Mouse (Mus musculus) subcutaneous adipose tissue, adult 2 months (tissue): ENCODE measurements around the gene F10. TPM values are rescaled to one million over a fixed set of nuclear protein-coding genes. Genes with fewer than 3 reads are reported as not detected.

ENCODE experiments used
- polyA plus RNA-seq: library from polyadenylated mRNA; depleted of rRNA; stranded (reverse); fragments of >200 nt; gene quantifications from 2 replicates; pipeline ENCODE4 v1.2.3, GENCODE M21; 2012; ENCODE audit warnings: low replicate concordance; rRNA removed

Gene F10
- polyA plus RNA-seq = 0.73 and 2.3 TPM in 2 replicates

DNA sequence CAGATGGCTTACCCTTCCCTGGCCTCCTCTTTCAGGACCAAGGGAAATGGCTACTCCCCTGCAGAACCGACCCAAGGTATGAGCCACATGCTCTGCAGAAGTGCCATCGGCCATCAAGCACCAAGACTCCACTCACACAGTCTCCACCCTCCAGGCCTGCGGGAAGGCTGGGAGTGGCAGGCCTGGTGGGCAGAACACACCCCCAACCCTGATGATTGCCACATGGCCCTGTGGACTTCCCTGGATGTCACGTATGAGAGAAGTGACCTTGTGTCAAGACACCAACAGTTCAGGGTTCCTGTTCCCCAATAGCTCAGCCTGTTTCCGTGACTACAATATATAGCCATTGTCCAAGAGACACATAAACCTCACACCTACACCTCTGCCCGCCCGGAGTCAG, at the start of gene F10:
Gene F10 (plus strand): TSS at position 294 of the 400 bp plus-strand sequence.

DNA sequence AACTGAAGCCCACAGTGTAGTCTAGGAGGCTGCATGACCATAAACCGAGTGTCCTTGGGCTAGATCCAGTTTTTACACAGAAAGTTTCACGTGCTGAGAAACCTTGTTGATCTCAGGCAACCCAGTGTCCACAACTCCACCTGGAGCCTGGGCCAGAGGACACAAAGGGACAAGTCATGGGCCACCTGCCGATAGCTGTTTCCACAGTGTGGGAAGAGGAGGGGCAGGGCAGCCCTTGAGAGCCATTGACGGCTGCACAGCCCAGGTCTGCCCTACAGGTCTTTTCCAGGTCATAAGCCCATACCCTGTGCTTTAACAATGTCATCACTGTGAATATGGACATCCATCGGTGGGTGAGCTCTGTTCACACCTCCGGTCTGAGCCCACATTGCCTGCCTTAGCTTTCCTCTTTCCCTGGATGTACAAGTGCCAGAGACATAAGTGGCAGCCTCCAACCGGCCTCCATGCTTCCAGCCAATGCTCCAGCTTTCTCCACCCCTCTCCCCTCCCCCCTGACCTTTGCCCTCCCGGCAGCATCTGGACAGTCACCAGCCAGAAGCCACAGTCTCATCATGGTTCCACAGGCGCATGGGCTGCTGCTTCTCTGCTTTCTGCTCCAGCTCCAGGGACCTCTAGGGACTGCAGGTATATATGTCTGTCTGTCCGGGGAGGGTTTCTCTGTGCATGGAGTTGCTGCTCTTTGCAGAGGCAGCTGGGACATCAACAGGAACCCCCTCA, 11.5 kb upstream of the F10 start, which contains the start of gene F7:
Gene F7 (plus strand): TSS at position 548 of the 738 bp plus-strand sequence.

DNA sequence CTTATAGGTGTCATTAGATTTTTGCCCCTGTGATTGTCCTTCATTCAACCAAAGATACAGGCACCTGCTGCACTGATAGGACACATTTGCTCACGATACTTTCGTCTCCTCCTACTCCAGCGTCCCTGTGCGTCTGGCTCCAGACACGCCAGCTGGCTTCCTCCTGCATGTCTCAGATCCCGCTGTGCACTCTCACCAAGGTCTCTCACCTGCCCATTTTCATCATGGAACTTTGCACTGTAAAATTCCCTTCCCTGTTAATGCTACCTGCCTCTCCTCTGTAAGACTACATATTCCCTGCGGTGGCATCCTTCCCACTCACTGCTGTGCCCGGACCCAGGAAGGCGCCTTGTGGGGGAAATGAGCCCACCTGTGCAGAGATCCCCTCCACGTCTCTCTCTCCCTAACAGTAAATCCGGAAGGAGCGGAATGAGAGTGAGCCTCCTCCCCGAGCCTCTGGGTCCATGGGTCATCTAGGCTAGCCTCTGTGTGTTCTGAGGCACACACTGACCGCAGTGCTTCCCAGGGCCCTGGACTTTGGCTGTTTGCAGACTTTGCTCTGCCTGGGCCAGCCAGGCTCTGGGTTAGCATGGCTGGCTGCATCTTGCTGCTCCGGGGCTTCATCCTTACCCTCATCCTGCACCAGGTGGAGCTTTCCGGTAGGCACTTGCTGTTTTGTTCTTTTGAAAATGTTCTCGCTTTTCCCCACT, 23.5 kb downstream of the F10 start, which contains the start of gene Proz:
Gene Proz (plus strand): TSS at position 474 of the 710 bp plus-strand sequence.

DNA sequence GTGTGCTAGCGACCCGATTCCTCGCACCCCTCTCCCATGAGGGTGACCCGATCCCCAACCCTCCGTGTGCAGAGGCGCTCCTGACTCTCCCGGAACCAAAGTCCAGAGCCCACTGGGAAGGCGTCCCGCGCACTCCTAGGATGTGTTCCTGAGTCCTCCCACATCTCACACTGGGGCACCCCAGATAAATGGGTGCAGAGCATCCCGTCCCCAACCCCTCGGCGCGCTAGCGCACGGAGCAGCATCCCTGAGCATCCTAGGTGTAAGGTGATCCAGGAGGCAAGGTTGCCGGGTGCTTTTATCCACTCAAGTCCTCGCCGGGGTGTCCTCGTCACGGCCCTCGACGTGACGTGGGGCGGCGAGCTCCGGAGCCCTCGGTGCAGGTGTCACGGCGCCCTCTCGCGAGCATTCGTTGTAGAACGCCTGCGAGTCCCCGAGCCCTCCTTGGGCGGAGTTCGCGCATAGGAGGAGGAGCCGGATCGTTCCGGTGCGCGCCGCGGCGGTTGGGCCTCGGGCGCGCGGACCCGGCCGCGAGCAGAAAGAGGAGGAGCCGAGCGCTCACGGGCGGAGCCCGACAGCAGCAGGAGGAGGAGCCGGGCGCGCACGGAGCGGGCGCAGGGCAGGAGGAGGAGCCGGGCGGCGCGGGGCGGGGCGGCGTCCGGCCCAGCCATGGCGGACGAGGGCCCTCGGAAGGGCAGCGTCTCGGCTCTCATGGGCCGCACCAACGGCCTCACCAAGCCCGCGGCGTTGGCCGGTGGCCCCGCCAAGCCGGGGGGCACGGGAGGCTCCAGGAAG, 68.2 kb downstream of the F10 start, which contains the start of the genes Pcid2 and Cul4a:
Gene Pcid2 (minus strand): TSS at position 373 of the 795 bp plus-strand sequence.
Gene Cul4a (plus strand): TSS at position 535 of the 795 bp plus-strand sequence.

Other genes with a start within 250 kb of the F10 start
- gene Mcf2l, start 163.5 kb upstream of the F10 start, polyA plus RNA-seq = 13.2 and 52.1 TPM in 2 replicates
- 0.23 and 1.7 TPM in 2 replicates for gene F7, start 11.3 kb upstream of the F10 start, polyA plus RNA-seq
- 0.04 and 0.14 TPM in 2 replicates for gene Proz, start 23.6 kb downstream of the F10 start, polyA plus RNA-seq
- 23.3 and 28.9 TPM in 2 replicates for gene Pcid2, start 68.2 kb downstream of the F10 start, polyA plus RNA-seq
- gene Cul4a, start 68.3 kb downstream of the F10 start, polyA plus RNA-seq = 48.4 and 62.7 TPM in 2 replicates
- gene Lamp1, start 121.9 kb downstream of the F10 start, polyA plus RNA-seq = 858 and 871 TPM in 2 replicates
- gene Grtp1, start 163.3 kb downstream of the F10 start, polyA plus RNA-seq = 15.5 and 25.4 TPM in 2 replicates
- gene Adprhl1, start 216.9 kb downstream of the F10 start, polyA plus RNA-seq = 0.41 and 1.9 TPM in 2 replicates